Mouse (Mus musculus) liver, adult (tissue): ENCODE data around the gene Gpm6b.

Experiments
- GATA4 ChIP-seq: IDR thresholded peaks from 2 replicates; pipeline ENCODE4 v1.6.1; 2014; ENCODE audit warnings: mild to moderate bottlenecking, low read length; ENCODE audit not compliant: insufficient replicate concordance

The Gpm6b gene

DNA sequence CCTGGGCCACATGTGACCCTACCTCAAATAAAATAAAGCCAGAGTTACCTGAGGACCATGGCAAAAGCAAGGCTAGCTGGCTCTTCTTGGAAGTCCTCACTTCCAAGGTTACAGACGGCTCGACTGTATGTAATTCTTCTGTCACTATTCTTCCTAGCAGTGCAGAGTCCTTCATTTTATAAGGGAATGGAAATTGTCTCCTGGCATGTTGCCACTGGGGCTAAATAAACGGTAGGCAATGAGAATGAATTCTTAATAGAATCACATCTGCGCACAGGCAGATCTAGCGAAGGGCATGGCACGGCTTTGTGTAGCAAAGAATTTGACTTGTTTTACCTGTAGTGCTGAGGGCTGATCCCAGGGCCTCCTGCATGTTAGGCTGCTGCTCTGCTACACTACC is 33.9 kb downstream of the Gpm6b start:
- TF ChIP-seq GATA4: no peak

DNA sequence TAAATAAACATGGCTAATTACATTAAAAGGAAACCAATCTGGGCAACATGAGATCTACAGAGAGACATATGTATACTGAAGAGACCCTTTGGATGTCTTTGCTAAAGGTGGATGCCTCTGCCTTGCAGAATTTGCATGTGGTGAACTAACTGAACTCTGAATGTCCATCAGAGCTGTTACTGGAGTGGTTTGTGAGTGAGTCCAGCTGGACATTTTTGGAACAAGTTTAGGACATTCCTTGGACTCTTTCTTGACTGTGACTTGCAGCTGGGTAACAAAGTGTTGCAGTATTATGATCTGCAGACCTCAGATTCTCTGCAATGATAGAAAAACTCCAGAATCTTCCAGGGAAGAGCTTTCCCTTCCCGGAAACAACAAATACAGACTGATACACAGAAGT is 41.1 kb downstream of the Gpm6b start:
- no peak for TF ChIP-seq GATA4

DNA sequence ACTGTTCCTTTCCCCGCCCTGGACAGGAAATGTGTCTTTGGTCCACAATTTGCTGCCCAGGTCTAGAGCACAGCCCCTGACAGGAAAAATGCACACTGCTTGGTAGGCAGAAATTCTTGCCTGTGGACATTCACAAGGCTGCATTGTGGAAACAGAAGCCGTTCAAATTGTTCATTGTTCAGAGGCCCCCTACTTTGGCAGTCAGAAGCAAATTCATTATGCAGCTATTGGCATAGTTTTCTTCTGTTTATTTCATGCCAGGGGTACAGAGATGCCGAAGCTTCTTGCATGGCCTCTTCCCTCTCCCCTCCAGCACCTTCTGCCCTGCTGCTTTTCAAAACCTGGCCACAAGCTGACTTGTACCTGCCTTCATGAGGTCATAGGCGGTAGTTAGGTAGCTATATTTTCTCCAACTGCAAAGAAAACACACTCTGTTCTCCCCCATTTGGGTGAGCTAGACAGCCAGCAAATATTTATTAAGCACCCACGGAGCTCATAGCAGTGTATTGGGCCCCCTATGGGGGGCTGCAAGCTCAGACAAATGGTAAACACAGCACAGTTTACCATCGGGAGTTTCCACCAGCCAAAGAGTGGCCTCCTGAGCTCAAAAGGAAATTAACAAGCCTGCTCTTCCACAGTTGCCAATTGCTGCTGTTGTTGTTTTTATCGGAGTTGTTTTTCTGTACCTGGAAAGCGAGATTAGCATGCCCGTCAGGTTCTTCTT is 48.2 kb downstream of the Gpm6b start:
- TF ChIP-seq GATA4: no peak

DNA sequence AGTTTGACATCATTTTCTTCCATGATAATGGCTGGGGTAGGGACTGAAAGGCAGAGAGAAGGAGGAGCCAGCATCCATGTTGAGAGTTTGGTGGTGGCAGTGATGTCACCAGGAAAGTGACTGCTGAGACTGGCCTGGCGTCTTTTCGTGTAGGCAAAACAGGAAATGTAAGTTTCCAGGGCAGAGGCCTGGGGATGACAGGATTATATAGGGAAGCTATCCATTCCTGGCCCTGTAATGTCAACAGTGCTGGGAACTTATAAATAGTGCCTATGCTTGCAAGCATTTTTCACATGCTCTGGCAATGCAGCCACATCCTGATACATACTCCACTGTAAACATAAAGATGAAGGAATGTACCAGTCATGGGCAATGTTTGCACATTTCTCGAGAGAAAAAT is 52.6 kb downstream of the Gpm6b start:
- no peak for TF ChIP-seq GATA4

DNA sequence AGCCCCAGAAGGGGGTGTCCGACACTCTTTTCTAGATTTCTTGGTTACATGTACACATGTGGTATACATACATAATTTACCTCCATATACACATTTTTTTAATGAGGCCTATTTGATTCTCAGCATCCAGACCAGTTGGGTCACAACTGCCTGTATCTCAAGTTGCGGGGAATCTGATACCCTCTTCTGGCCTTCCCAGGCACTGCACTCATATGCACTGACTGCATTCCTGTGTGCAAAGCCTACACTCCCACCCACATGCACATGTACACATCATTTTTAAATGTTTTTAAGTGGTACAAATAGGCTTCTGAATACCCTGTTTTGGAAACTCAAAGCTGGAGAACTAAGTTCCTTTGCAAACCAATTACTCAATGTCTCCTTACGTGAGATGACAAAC is 54.8 kb downstream of the Gpm6b start:
- TF ChIP-seq GATA4: no peak

DNA sequence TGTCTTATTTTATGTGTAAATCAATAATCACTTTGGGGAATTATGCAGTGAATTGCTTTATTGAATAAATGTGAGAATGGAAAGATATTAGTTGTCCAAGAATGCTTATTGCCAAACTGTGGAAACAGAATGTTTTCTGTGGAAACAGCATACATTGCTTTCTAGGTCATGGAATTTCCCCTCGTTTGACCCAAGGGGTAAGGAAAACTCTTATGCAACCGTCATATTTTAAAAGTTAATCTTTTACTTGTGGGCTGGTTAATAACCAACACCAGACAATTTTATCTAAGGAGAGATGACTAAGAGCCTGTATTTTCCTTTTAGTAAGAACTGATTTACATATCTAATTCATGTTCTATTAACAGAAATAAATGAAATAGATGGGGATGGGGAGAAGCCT is 64.1 kb downstream of the Gpm6b start:
- TF ChIP-seq GATA4: no peak

DNA sequence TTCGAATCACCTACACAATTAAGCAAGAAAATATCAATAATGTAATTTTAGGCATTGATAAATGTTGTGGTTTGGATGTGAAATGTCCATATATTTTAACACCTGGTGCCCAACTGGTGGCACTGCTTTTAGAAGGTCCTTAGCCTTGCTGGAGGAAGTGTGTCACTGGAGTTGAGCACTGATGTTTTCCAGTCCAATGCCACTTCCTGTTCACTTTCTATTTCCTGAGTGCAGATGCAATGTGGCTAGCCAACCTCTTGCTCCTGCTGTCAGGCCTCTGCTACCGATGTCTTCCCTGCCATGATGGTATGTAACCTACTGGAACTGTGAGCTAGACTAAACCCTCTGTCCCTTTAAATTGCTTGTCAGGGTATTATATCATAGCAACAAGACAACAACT is 65.6 kb downstream of the Gpm6b start:
- no peak for TF ChIP-seq GATA4

DNA sequence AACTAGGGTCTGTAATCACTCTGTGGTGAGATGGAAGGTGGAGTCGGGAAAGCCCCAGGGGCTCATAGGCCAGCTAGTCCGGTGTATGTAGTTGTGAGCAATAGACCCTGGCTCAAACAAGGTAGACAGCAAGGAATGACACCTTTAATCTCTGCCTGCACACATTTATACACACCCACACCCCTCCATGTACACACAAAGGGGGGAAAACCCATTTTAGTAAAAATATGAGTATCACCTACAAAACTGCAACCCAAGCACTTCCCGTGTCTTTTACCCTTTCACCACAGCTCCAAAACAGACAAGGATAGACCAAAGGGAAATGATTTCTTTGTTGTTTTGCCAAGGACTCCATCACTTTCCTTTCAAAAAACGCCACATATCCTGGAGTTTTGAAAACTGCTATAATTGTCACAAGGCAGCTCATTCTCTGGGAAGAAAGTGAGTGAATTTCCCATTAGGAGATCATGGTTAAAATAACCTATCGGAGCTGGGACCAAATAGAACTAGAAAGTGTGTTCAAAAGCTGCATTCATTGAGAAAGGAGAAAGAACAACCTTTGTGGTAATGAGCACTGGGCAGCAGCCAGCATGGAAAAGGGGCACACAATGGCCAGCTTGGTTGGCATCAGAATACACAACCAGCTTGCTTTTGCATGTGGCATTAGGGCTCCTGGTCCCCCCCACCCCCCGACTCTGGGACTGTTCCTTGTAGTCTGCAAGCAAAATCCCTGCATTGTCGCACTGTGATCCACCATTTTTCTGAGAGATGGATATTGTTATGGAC is 68.9 kb downstream of the Gpm6b start:
- no peak for TF ChIP-seq GATA4

DNA sequence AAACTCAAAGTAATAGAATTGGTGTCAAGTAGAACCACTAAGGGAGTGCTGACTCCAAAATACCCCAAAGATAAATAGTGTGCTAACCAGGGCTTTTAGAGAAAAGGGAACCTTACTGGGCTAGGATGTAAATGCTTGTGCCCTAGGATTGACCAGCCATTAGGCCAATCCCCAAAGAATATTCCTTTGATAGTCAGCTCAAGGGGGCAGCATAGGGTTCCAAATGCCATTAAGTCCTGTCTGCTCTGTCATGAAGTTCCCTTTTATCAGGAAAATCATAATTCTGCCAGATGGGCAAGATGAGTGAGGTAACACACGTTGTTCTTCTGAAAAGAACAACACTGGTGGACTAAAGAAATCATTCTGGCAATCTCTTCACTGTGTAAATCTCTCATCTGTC is 70.1 kb downstream of the Gpm6b start:
- TF ChIP-seq GATA4: no peak

DNA sequence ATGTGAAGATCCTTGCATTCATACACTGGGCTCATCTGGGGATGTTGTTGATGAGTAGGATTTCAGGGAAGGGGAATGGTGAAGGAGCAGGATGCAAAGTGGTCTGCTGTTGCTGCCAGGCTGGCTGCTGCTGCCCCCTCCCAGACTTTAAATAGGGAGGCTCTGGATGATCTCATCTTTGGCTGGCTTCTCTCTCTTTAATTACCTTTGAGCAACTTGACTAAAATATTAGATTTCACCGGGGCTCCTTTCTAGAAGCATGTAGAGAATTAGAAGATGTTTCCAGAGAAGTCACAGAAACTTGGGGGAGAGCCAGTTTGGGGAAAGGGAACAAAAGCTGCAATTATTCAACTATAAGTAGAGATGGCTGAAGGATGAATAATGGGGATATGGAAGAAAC is 76.5 kb downstream of the Gpm6b start:
- TF ChIP-seq GATA4: no peak

DNA sequence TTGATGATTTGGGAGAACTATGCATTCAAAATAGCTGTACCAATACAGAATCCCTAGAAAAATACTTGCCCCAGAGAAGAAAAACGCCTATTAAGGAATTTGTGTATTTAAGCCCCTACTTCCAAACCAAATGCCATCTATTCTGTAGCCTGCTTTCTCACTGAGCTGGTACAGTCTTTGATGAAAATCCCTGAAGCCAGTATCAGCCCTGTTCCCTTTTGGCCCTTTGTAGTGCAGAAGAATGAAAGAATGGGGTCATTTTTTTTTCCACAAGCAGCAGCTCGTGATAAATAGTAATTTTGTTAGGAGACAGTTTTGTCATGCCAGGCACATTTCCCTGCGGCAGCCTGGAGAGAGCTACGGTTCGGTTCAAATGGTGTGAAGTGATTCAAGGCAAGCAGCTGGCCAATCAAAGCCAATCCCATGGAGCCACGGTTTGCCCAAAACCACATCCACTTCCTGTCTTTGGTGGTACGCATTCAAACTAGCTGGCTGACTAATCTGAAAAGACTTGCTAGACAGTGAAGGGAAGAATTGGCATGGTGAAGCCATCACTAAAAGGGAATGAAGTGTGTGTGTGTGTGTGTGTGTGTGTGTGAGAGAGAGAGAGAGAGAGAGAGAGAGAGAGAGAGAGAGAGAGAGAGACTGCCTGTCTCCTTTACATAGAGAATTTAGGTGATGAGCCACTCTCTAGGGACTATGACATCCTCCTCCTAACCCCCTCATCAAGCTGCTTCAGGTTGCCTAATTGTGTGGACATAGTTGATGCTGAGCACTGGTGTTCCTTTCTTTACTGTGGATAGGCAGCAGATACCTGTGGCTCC is 78.1 kb downstream of the Gpm6b start:
- no peak for TF ChIP-seq GATA4

DNA sequence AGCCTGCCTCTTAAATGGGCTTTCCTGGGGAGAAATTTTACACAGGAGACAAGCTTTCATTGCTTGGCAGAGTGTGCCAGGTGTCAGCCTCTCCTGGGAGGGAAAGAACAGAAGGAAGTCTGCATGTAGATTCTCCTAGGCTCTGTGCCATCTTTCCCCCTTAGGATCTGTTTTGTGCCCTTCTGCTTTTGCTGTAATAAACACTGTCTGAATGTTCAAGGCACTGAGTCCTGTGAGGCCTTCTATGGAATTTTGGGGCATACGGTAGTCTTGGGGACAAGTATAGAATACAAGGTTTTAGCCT is 78.6 kb downstream of the Gpm6b start:
- TF ChIP-seq GATA4: no peak

DNA sequence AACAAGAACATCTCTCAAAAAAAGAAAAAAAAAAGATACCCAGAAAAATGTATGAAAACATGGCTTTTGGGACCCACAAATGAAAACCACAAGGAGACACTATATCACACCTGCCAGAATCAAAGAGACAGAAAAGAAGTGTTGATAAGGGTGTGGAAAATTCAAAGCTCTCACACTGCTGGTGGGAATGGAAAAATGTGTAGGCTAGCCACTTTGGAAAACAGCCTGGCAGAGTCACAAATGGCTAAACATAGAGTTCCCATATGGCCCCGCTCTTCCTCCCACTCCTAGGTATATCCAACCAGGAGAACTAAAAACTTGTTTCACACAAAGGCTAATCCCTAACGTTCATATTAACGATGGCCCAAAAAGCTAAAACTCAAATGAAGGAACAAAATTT is 84.5 kb downstream of the Gpm6b start:
- TF ChIP-seq GATA4: no peak

DNA sequence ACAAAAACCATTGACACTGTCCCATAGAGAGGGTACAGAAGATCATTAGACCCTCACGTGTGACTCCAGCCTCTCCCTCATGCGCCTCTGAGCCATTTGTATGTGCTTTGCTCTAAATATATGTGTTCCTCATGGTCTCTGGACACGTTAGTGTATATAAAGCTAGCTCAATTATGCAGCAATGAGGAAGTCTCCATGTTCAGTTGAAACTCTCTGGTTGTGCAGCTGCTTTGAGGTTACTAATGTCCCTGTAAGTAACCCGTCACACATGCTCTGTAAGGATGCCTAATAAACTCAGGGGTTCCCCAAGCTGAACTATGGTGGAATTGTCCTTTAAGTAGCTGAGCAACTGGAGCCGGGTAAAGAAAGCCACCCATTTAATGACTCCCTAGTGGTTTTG is 88.9 kb downstream of the Gpm6b start:
- TF ChIP-seq GATA4: no peak

DNA sequence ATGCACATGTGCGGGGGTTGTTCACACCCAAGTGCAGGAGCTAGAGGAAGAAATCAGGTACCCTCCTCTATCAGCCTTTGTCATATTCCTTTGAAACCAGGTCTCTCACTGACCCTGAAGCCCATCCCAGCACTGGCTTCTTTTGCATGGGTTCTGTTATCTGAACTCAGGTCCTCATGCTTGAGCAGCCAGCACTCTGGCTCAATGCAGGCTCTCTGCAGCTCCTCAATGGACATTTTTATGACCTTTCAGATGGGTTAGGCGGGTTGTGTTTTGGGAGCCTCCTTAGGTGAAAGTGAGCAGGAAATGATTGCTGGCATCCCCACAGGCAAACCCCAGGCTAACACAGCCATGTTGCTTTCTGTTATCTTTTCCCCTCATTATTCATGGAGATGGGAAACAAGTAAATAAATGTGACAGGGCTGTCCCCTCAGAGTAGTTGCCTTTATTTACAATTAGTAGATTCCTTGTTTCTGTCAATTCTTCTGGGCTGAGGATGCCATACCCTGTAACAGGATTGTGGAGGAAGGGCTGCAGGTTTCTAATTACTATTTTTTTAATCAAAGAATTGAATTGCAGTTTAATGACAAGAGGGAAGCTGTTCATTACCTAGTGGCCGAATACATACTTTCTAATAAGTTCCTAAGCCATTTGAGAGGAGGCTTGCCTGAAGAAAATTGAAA is 89.6 kb downstream of the Gpm6b start:
- no peak for TF ChIP-seq GATA4

DNA sequence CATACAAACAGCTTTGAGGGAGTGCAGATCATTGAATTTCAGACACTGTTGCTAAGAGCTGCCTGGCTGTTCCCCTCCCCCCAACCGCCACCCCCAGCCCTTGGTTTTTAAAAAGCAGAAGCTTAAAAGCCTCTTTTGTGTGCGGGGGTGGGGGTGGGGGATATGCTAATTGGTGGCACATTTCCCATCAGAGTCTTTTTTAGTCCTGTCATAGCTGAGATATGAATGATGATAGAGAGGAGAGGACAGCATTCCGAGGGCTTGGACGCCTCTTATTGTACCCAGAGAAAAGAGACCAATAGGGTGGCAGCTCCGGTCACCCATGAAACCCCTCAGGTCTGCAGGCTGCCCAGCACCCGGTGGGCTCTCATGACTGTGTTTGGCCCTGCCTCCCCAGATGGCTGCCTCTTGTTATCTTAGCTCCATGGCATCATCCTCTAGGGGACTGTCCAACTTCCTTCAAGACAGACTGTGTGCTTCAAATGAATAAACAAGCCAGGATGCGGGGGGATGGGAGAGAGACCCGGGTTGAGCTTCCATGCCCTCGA is 90.3 kb downstream of the Gpm6b start:
- no peak for TF ChIP-seq GATA4
